Mouse (Mus musculus) urinary bladder, postnatal 14 days (tissue): ENCODE data around the gene Elof1.
"Not testable (repeated sequence)": the region's sequence is repeated elsewhere in the genome, so short reads cannot be mapped to it uniquely, and the experiment has no call there.

Source experiments
- DNase-seq: peaks from one replicate; pipeline ENCODE4 v3.0.0; 2021; ENCODE audit warnings: low spot score

Gene Elof1

GRCm38 (mm10) chr9:22116740-22117426 lies at the start of gene Elof1:
Gene Elof1, minus strand, starts transcription at chr9:22117172.
- peak; percentile 94 for DNase-seq

GRCm38 (mm10) chr9:22166686-22167085 lies 49.7 kb upstream of the Elof1 start:
- no peak for DNase-seq

- DNase-seq = no peak
Observed at GRCm38 (mm10) chr9:22165964-22166363, 49.0 kb upstream of the Elof1 start.

GRCm38 (mm10) chr9:22164711-22165668 lies 48.0 kb upstream of the Elof1 start:
- DNase-seq = peak; percentile 32

GRCm38 (mm10) chr9:22162912-22163311 lies 45.9 kb upstream of the Elof1 start:
- DNase-seq = no peak

- no peak for DNase-seq
Observed at GRCm38 (mm10) chr9:22162305-22162704, 45.3 kb upstream of the Elof1 start.

- DNase-seq = no peak
Observed at GRCm38 (mm10) chr9:22161299-22161698, 44.3 kb upstream of the Elof1 start.

- no peak for DNase-seq
Observed at GRCm38 (mm10) chr9:22157516-22158265, 40.7 kb upstream of the Elof1 start.

GRCm38 (mm10) chr9:22156497-22157245 lies 39.7 kb upstream of the Elof1 start, which contains the start of gene Pigyl:
Gene Pigyl, plus strand, starts transcription at chr9:22156846.
- DNase-seq = peak; percentile 100

- peak; percentile 74 for DNase-seq
Observed at GRCm38 (mm10) chr9:22155614-22156013, 38.6 kb upstream of the Elof1 start.

- DNase-seq = no peak
Observed at GRCm38 (mm10) chr9:22153810-22154209, 36.8 kb upstream of the Elof1 start.

GRCm38 (mm10) chr9:22150946-22151345 lies 34.0 kb upstream of the Elof1 start:
- DNase-seq = no peak

- DNase-seq = not testable (repeated sequence)
Observed at GRCm38 (mm10) chr9:22150249-22150693, 33.3 kb upstream of the Elof1 start.

- no peak for DNase-seq
Observed at GRCm38 (mm10) chr9:22149426-22150248, 32.7 kb upstream of the Elof1 start.

GRCm38 (mm10) chr9:22144304-22144965 lies 27.5 kb upstream of the Elof1 start:
- DNase-seq = no peak

GRCm38 (mm10) chr9:22143108-22144037 lies 26.4 kb upstream of the Elof1 start:
- peak; percentile 90 for DNase-seq

GRCm38 (mm10) chr9:22139746-22140145 lies 22.8 kb upstream of the Elof1 start:
- DNase-seq = no peak

- peak; percentile 22 for DNase-seq
Observed at GRCm38 (mm10) chr9:22138480-22138879, 21.5 kb upstream of the Elof1 start.
